ENCODE assay signal across 8 mouse cellular contexts in genomic region chr12:65172959-65173358, GRCm38 (mm10). TPM values are rescaled to one million over a fixed set of nuclear protein-coding genes. Genes with fewer than 3 reads are reported as not detected.
DNase-seq lines count a peak whose midpoint lies in the region; ATAC-seq and TF ChIP-seq lines count a peak whose summit lies in the region.
"Not testable (repeated sequence)": the region's sequence is repeated elsewhere in the genome, so short reads cannot be mapped to it uniquely, and the experiment has no call there.

No protein-coding gene starts in this region.

- peak overlapping the region; percentile 91 for H3K4me3 ChIP-seq in ES-Bruce4 (ENCODE audit: low read depth, low read length)
- peak overlapping the region; percentile 94 for H3K4me3 ChIP-seq in hindbrain, embryonic 15.5 days
- peak overlapping the region; percentile 67 for H3K4me3 ChIP-seq in neural tube, embryonic 14.5 days (ENCODE audit: low read depth, low read length)
- H3K4me3 ChIP-seq in stomach, postnatal 0 days (ENCODE audit: low read depth, low read length) = peak overlapping the region; percentile 70

- H3K4me2 ChIP-seq in hindbrain, embryonic 15.5 days = peak overlapping the region; percentile 89
- peak overlapping the region; percentile 74 for H3K4me2 ChIP-seq in neural tube, embryonic 14.5 days (ENCODE audit: low read depth, low read length)
- H3K4me2 ChIP-seq in stomach, postnatal 0 days (replicated peaks; ENCODE audit: low read depth) = peak overlapping the region; percentile 32

- not testable (repeated sequence) for H3K4me1 ChIP-seq in ES-Bruce4 (ENCODE audit: control insufficient read depth, insufficient read depth, low read length); hindbrain, embryonic 15.5 days (replicated peaks); neural tube, embryonic 14.5 days (ENCODE audit: control insufficient read depth, insufficient read depth, low read length); stomach, postnatal 0 days (replicated peaks; ENCODE audit: control insufficient read depth, insufficient read depth)

- H3K27ac ChIP-seq in ES-Bruce4 (ENCODE audit: insufficient read depth, low read length) = peak overlapping the region; percentile 91
- H3K27ac ChIP-seq in hindbrain, embryonic 15.5 days (replicated peaks) = peak overlapping the region; percentile 96
- peak overlapping the region; percentile 85 for H3K27ac ChIP-seq in neural tube, embryonic 14.5 days (ENCODE audit: low read depth, low read length)
- peak overlapping the region; percentile 96 for H3K27ac ChIP-seq in stomach, postnatal 0 days (replicated peaks)

- 31% methylated on average over 8 of the region's 8 CpGs for WGBS in hindbrain, embryonic 15.5 days
- WGBS in neural tube, embryonic 14.5 days = 34% methylated on average over 8 of the region's 8 CpGs
- 18% methylated on average over 8 of the region's 8 CpGs for WGBS in stomach, postnatal 0 days

- H3K9me3 ChIP-seq in ES-Bruce4 (replicated peaks; ENCODE audit: control insufficient read depth, insufficient read depth, low read length, poor library complexity, severe bottlenecking); hindbrain, embryonic 15.5 days; neural tube, embryonic 14.5 days (ENCODE audit: control insufficient read depth, low read length); stomach, postnatal 0 days (ENCODE audit: control insufficient read depth, low read length): not testable (repeated sequence)

- H3K36me3 ChIP-seq in ES-Bruce4 (ENCODE audit: control insufficient read depth, insufficient read depth, low read length, poor library complexity, severe bottlenecking); hindbrain, embryonic 15.5 days; neural tube, embryonic 14.5 days (ENCODE audit: control insufficient read depth, insufficient read depth, low read length); stomach, postnatal 0 days (ENCODE audit: control insufficient read depth, insufficient read depth, low read length): not testable (repeated sequence)

- TF ChIP-seq EP300 in ES-Bruce4 (IDR thresholded peaks at IDR 0.05; ENCODE audit: insufficient read depth, low read depth, low read length); stomach, postnatal 0 days (optimal IDR thresholded peaks at IDR 0.05): not testable (repeated sequence)

- TF ChIP-seq CTCF in ES-Bruce4 (IDR thresholded peaks at IDR 0.05; ENCODE audit: low read depth, low read length) = peak; percentile 44
- peak; percentile 71 for TF ChIP-seq CTCF in stomach, postnatal 0 days (IDR thresholded peaks at IDR 0.05; ENCODE audit: low read depth)

- not testable (repeated sequence) for H3K27me3 ChIP-seq in ES-Bruce4 (ENCODE audit: control insufficient read depth, insufficient read depth, low read length, poor library complexity, severe bottlenecking); hindbrain, embryonic 15.5 days; neural tube, embryonic 14.5 days (ENCODE audit: control insufficient read depth, insufficient read depth, low read length); stomach, postnatal 0 days (ENCODE audit: control insufficient read depth, insufficient read depth, low read length)

- TF ChIP-seq POLR2A in ES-Bruce4 (IDR thresholded peaks at IDR 0.05; ENCODE audit: insufficient read depth, low read length) = not testable (repeated sequence)

- peak overlapping the region; percentile 86 for H3K9ac ChIP-seq in ES-Bruce4 (ENCODE audit: low read depth, poor library complexity, severe bottlenecking)
- peak overlapping the region; percentile 74; the same call in 1 of the 2 replicates for H3K9ac ChIP-seq in hindbrain, embryonic 15.5 days
- not testable (repeated sequence) for H3K9ac ChIP-seq in neural tube, embryonic 14.5 days (replicated peaks; ENCODE audit: low read depth, low read length); stomach, postnatal 0 days (ENCODE audit: low read length)

- DNase-seq in cerebellum, postnatal 14 days = peak; percentile 68 to 70
- peak; percentile 50 for DNase-seq in gastrocnemius, adult 18-20 months (ENCODE audit: low spot score)
- peak; percentile 55 to 67 for DNase-seq in layer of hippocampus, postnatal 10 days (ENCODE audit: low spot score in 2 of 2)
- peak; percentile 58 to 64 for DNase-seq in lung, adult 18-20 months
- peak; percentile 27 for DNase-seq in stomach, postnatal 0 days (ENCODE audit: low spot score)

- ATAC-seq in hindbrain, embryonic 15.5 days (ENCODE audit: low FRiP score, low read depth) = peak; percentile 43; the same call in 1 of the 2 replicates
- peak; percentile 62 for ATAC-seq in neural tube, embryonic 14.5 days (ENCODE audit: low read depth)
- peak; percentile 55 for ATAC-seq in stomach, postnatal 0 days (ENCODE audit: low FRiP score, low TSS enrichment)

RNA-seq across cellular contexts. Expression of gene Mis18bp1, which starts 0.6 kb away (rescaled TPM):
- 109 and 112 TPM in 2 replicates for polyA plus RNA-seq in ES-Bruce4 (2011; ENCODE audit: insufficient read depth, insufficient read length, low read depth, missing spikeins)
- total RNA-seq in gastrocnemius, adult 18-20 months (2021) = not detected
- polyA plus RNA-seq in hindbrain, embryonic 15.5 days (2015; fragmentation: Nextera tagmentation; extraction: Ambion mirVana) = 12.0 and 13.2 TPM in 2 replicates
- total RNA-seq in layer of hippocampus, postnatal 10 days (2021) = 1 to 10 TPM; 2.1 to 3.0 TPM
- 5.4 and 7.6 TPM in 2 replicates for polyA plus RNA-seq in neural tube, embryonic 14.5 days (2014; fragmentation: Nextera tagmentation; extraction: Ambion mirVana)
- 10.0 and 12.6 TPM in 2 replicates for polyA plus RNA-seq in stomach, postnatal 0 days (2015; fragmentation: Nextera tagmentation; extraction: Ambion mirVana)

RNA-seq across cellular contexts. Expression of gene Wdr20rt, which starts 52.4 kb away (rescaled TPM):
- 0.30 TPM in 1 of 2 replicates, not detected in the other for polyA plus RNA-seq in ES-Bruce4 (2011; ENCODE audit: insufficient read depth, insufficient read length, low read depth, missing spikeins)
- total RNA-seq in gastrocnemius, adult 18-20 months (2021) = not detected
- polyA plus RNA-seq in hindbrain, embryonic 15.5 days (2015; fragmentation: Nextera tagmentation; extraction: Ambion mirVana) = not detected in 2 replicates
- not detected for total RNA-seq in layer of hippocampus, postnatal 10 days (2021)
- polyA plus RNA-seq in neural tube, embryonic 14.5 days (2014; fragmentation: Nextera tagmentation; extraction: Ambion mirVana) = not detected in 2 replicates
- not detected in 2 replicates for polyA plus RNA-seq in stomach, postnatal 0 days (2015; fragmentation: Nextera tagmentation; extraction: Ambion mirVana)

Comparison
In these comparisons a context has a peak if more than half of its experiments do, and no peak if none do; other contexts are left out.
1. Peak in every context shown above with its lines: DNase-seq, ATAC-seq, H3K4me3 ChIP-seq and H3K27ac ChIP-seq.
2. H3K4me2 ChIP-seq: peak in every context shown above with its lines; median percentile 89 in hindbrain, embryonic 15.5 days; 74 in neural tube, embryonic 14.5 days; 32 in stomach, postnatal 0 days.